Mouse (Mus musculus) CH12.LX (cell line): ENCODE measurements at regions not wholly inside any gene's neighbourhood (a gene's known extent, or its start where the extent isn't known, plus 50 kb on each side); places are given as distances from the start of the nearest gene placed in this dataset.

Experiments used
- DNase-seq: peaks from one replicate; pipeline ENCODE4 v3.0.0-alpha.2; 2013; ENCODE audit errors: extremely low read depth
- H3K27ac ChIP-seq: 2 replicates; pipeline ENCODE4 v1.5.1; 2012; ENCODE audit warnings: low read depth, mild to moderate bottlenecking, control low read depth, moderate library complexity; ENCODE audit not compliant: insufficient read depth
- H3K27me3 ChIP-seq: replicated peaks from 2 replicates; pipeline ENCODE3; 2012; ENCODE audit warnings: inconsistent platforms
- H3K36me3 ChIP-seq, 2 experiments: replicated peaks in 1 of 2; 2 replicates each; pipeline versions ENCODE3 to v1.6.1; 2012; ENCODE audit warnings: inconsistent platforms in 1 of 2, low read length in 1 of 2, mild to moderate bottlenecking in 1 of 2, mixed read lengths in 1 of 2, moderate library complexity in 1 of 2; ENCODE audit not compliant: control insufficient read depth in 1 of 2, insufficient read depth in 1 of 2
- H3K4me1 ChIP-seq, 2 experiments: 2 replicates each; pipeline ENCODE4 v1.6.1; 2012; ENCODE audit warnings: inconsistent platforms in 1 of 2, moderate library complexity in 1 of 2; ENCODE audit not compliant: insufficient read depth in 2 of 2, control insufficient read depth in 1 of 2
- H3K4me2 ChIP-seq: 2 replicates; pipeline ENCODE4 v1.6.1; 2012; ENCODE audit warnings: low read depth, mild to moderate bottlenecking, control low read depth; ENCODE audit not compliant: poor library complexity, insufficient read depth, severe bottlenecking
- H3K4me3 ChIP-seq, 3 experiments: fragments of 150-350 bp in 1 of 3; sonication (generic) in 1 of 3; replicated peaks in 1 of 3; 2 replicates each; pipeline versions ENCODE3 to v1.5.1; 2011 to 2012; ENCODE audit warnings: low read depth in 2 of 3, low read length in 2 of 3, mild to moderate bottlenecking in 2 of 3, moderate library complexity in 2 of 3, control low read depth in 1 of 3, improper control_type of control experiment in 1 of 3, inconsistent platforms in 1 of 3, mixed read lengths in 1 of 3; ENCODE audit not compliant: poor library complexity in 1 of 3
- H3K79me2 ChIP-seq: replicated peaks from 2 replicates; pipeline ENCODE4 v1.6.1; 2012; ENCODE audit warnings: mild to moderate bottlenecking, moderate library complexity; ENCODE audit not compliant: control insufficient read depth, poor library complexity, insufficient read depth, severe bottlenecking; ENCODE audit errors: extremely low read depth
- H3K9ac ChIP-seq: 2 replicates; pipeline ENCODE4 v1.6.1; 2012; ENCODE audit warnings: low read depth, mild to moderate bottlenecking, control low read depth, moderate library complexity; ENCODE audit not compliant: insufficient read depth
- H3K9me3 ChIP-seq: replicated peaks from 2 replicates; pipeline ENCODE3; 2012; ENCODE audit warnings: low read length, inconsistent platforms, mixed read lengths
- BHLHE40 ChIP-seq: IDR thresholded peaks from 2 replicates; pipeline ENCODE4 v1.6.1; 2011; ENCODE audit warnings: mild to moderate bottlenecking, low read depth, low read length, improper control_type of control experiment
- CHD1 ChIP-seq: IDR thresholded peaks from 2 replicates; pipeline ENCODE4 v1.6.1; 2012; ENCODE audit warnings: low read depth, low read length, improper control_type of control experiment, inconsistent platforms
- ELF1 ChIP-seq: IDR thresholded peaks from 2 replicates; pipeline ENCODE4 v1.6.1; 2014; ENCODE audit warnings: low read depth, mild to moderate bottlenecking, inconsistent platforms, low read length, improper control_type of control experiment
- HCFC1 ChIP-seq: IDR thresholded peaks from 2 replicates; pipeline ENCODE4 v1.6.1; 2012; ENCODE audit warnings: low read depth, mild to moderate bottlenecking, inconsistent platforms, low read length, improper control_type of control experiment
- KAT2A ChIP-seq: IDR thresholded peaks from 2 replicates; pipeline ENCODE4 v1.6.1; 2012; ENCODE audit warnings: low read length, improper control_type of control experiment, inconsistent platforms; ENCODE audit not compliant: insufficient replicate concordance
- MAFK ChIP-seq: IDR thresholded peaks from 2 replicates; pipeline ENCODE4 v1.6.1; 2011; ENCODE audit warnings: low read length, improper control_type of control experiment; ENCODE audit not compliant: insufficient replicate concordance
- MAZ ChIP-seq: IDR thresholded peaks from 2 replicates; pipeline ENCODE4 v1.6.1; 2012; ENCODE audit warnings: low read depth, mild to moderate bottlenecking, inconsistent platforms, low read length, improper control_type of control experiment, moderate library complexity
- MXI1 ChIP-seq: IDR thresholded peaks from 2 replicates; pipeline ENCODE4 v1.6.1; 2011; ENCODE audit warnings: mild to moderate bottlenecking, low read depth, low read length, improper control_type of control experiment
- MYC ChIP-seq: IDR thresholded peaks from 2 replicates; pipeline ENCODE4 v1.6.1; 2011; ENCODE audit warnings: low read depth, mild to moderate bottlenecking, improper control_type of control experiment, low read length
- NELFE ChIP-seq: IDR thresholded peaks from 2 replicates; pipeline ENCODE4 v1.6.1; 2011; ENCODE audit warnings: low read depth, low read length, improper control_type of control experiment
- NRF1 ChIP-seq: IDR thresholded peaks from 2 replicates; pipeline ENCODE4 v1.6.1; 2014; ENCODE audit warnings: low read depth, mild to moderate bottlenecking, inconsistent platforms, low read length, improper control_type of control experiment, moderate library complexity
- RCOR1 ChIP-seq: conservative IDR thresholded peaks from 2 replicates; pipeline ENCODE4 v1.6.1; 2012; ENCODE audit warnings: low read depth, mild to moderate bottlenecking, inconsistent platforms, low read length, improper control_type of control experiment
- SIN3A ChIP-seq: IDR thresholded peaks from 2 replicates; pipeline ENCODE4 v1.6.1; 2012; ENCODE audit warnings: low read length, improper control_type of control experiment, inconsistent platforms
- SMC3 ChIP-seq: IDR thresholded peaks from 2 replicates; pipeline ENCODE4 v1.6.1; 2011; ENCODE audit warnings: low read depth, low read length, improper control_type of control experiment
- TBP ChIP-seq: conservative IDR thresholded peaks from 2 replicates; pipeline ENCODE4 v1.6.1; 2011; ENCODE audit warnings: low read depth, low read length, improper control_type of control experiment
- UBTF ChIP-seq: IDR thresholded peaks from 2 replicates; pipeline ENCODE4 v1.6.1; 2012; ENCODE audit warnings: low read depth, mild to moderate bottlenecking, inconsistent platforms, low read length, improper control_type of control experiment, moderate library complexity
- USF2 ChIP-seq: conservative IDR thresholded peaks from 2 replicates; pipeline ENCODE4 v1.6.1; 2011; ENCODE audit warnings: low read depth, low read length, improper control_type of control experiment
- ZKSCAN1 ChIP-seq: IDR thresholded peaks from 2 replicates; pipeline ENCODE4 v1.6.1; 2012; ENCODE audit warnings: low read depth, inconsistent platforms, low read length, improper control_type of control experiment, borderline replicate concordance
- ZNF384 ChIP-seq: IDR thresholded peaks from 2 replicates; pipeline ENCODE4 v1.6.1; 2012; ENCODE audit warnings: low read depth, low read length, improper control_type of control experiment, inconsistent platforms
- dilution Hi-C: fragments of 300-500 bp; cut with MboI; formaldehyde crosslinking; loops from 2 replicates; pipeline ENCODE4 v1.14.3; 2020; ENCODE audit warnings: low sequenced_read_pairs; ENCODE audit not compliant: extremely low pct_unique_long_range_greater_than_20kb, extremely low pct_ligation_motif_present
- in situ Hi-C: fragments of 300-500 bp; cut with MboI; formaldehyde crosslinking; loops from 3 replicates; pipeline ENCODE4 v1.14.3; 2019; ENCODE audit warnings: low sequenced_read_pairs, low pct_ligation_motif_present, low pct_unique_long_range_greater_than_20kb, mixed read lengths

DNA sequence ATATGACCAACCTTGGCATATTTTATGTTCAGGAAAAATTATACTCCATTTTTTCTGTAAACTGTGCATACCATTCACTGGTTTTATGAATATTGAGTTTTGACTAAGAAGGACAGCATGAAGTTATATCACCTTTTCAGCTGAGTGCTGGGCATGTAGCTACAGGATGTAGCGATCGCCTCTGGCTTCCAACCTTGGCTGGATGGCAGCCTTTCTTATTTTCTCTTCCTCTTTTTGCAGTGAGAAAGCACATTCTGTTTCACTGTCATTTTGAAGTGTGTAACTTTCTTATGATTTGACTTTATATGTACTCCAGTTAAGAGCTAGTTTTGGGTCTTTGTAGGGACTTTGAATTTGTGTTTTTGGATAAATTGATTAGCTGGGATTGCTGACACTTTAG is 84.5 kb upstream of the Spata16 start:
- H3K36me3 ChIP-seq = no peaks in the 10 kb centered on the region
- DNase-seq = peak; percentile 31
- in situ Hi-C loops = no loop called here
- H3K79me2 ChIP-seq = no peaks in the 10 kb centered on the region
- no peaks in the 10 kb centered on the region for H3K27me3 ChIP-seq
- no peak for TF ChIP-seq KAT2A
- TF ChIP-seq SIN3A = no peak
- TF ChIP-seq SMC3 = no peak
- no peak for TF ChIP-seq NELFE
- no peak for TF ChIP-seq NRF1
- no peak for TF ChIP-seq ZNF384
- TF ChIP-seq USF2 = no peak
- TF ChIP-seq MXI1 = no peak
- TF ChIP-seq MAFK = no peak
- no peak for TF ChIP-seq BHLHE40
- TF ChIP-seq, all 38 proteins: peak for 0
- Histone ChIP-seq H3K27ac (no peak overlapping the region), H3K4me3 (no peak overlapping the region), H3K4me1 (no peaks in the 10 kb centered on the region; a peak in 1 of 4 replicates), H3K9ac (no peak overlapping the region), H3K4me2 (no peak overlapping the region), H3K9me3 (peaks cover 4% of the 10 kb centered on the region)
- dilution Hi-C loops = no loop called here

DNA sequence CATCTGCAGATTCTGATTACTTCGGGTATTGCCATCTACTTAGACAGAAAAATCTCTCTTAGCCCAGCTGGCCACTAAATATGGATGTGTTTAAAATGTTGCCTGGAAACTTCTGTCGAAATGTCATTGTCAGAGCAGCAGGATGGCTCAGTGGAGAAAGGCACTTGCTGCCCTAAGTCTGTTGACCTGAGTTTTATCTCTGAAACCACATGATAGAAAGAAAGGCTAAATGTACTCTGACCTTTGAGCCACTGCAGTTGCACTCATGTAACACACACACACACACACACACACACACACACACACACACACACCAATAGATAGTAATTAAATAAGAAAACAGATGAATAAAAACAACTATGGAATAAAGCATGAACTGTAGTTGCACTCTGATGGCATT is 52.3 kb upstream of the Spata16 start:
- no peaks in the 10 kb centered on the region for H3K36me3 ChIP-seq
- H3K27ac ChIP-seq = no peak overlapping the region
- in situ Hi-C loops = no loop called here
- no peak for TF ChIP-seq SMC3
- TF ChIP-seq ELF1 = no peak
- no peak for TF ChIP-seq CHD1
- no peak for TF ChIP-seq TBP
- TF ChIP-seq ZKSCAN1 = no peak
- no peak for TF ChIP-seq UBTF
- no peak for TF ChIP-seq MYC
- no peak for TF ChIP-seq MAZ
- no peak for TF ChIP-seq HCFC1
- TF ChIP-seq RCOR1 = no peak
- no peak for TF ChIP-seq NRF1
- TF ChIP-seq NELFE = no peak
- TF ChIP-seq, all 38 proteins: peak for 0
- Histone ChIP-seq H3K4me2 (no peak overlapping the region), H3K9me3 (peaks cover 3% of the 10 kb centered on the region), H3K4me1 (no peaks in the 10 kb centered on the region), H3K27me3 (no peaks in the 10 kb centered on the region), H3K4me3 (no peak overlapping the region), H3K79me2 (no peaks in the 10 kb centered on the region), H3K9ac (no peak overlapping the region)
- DNase-seq = no peak
- dilution Hi-C loops = no loop called here
